Mouse (Mus musculus) fat pad, adult 2 months (tissue): Measurements from ENCODE around the gene Cnga2.

ENCODE experiments used
- DNase-seq: peaks from one replicate; pipeline ENCODE4 v3.0.0-alpha.2; 2011; ENCODE audit warnings: low read depth, low spot score; ENCODE audit errors: extremely low read depth

The Cnga2 gene

GRCm38 (mm10) chrX:72047918-72048317 lies 56.3 kb downstream of the Cnga2 start:
- DNase-seq: no peak
